Mouse (Mus musculus): Measurements from ENCODE around the gene Hao2.

Gene Hao2

GRCm38 (mm10) chr3:98893057-98893772, at the start of gene Hao2:
Gene Hao2, minus strand, starts transcription at chr3:98893239.
- DNase-seq (ENCODE audit: low spot score), result no peak

GRCm38 (mm10) chr3:98941601-98942000, 48.6 kb upstream of the Hao2 start:
- no peak for DNase-seq (ENCODE audit: low spot score)

- DNase-seq (ENCODE audit: low spot score), result no peak
These were observed 48.1 kb upstream of the Hao2 start for GRCm38 (mm10) chr3:98941066-98941551.

- no peak for DNase-seq (ENCODE audit: low spot score)
These were observed 47.2 kb upstream of the Hao2 start for GRCm38 (mm10) chr3:98940225-98940624.

- DNase-seq (ENCODE audit: low spot score), result no peak
These were observed 43.4 kb upstream of the Hao2 start for GRCm38 (mm10) chr3:98936446-98936845.

DNA sequence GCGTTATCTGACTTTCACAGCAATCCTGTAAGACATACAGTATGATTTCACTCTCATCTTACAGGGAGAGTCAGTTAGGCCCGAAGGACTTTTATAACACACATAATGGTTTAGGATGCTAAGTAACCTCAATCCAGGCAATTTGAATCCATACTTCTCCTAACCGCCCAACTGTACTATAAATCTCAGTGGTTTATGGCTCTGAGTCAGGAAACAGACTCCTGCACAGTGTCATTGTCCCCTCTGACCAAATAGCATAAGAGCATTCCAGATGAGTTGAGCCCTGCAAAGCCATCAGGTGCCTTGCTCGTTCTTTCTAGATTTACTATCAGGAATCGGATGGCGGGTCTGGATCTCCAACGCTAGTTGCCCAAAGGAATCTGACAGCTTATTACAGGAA, 41.6 kb upstream of the Hao2 start:
- no peak for DNase-seq (ENCODE audit: low spot score)

GRCm38 (mm10) chr3:98934041-98934440, 41.0 kb upstream of the Hao2 start:
- no peak for DNase-seq (ENCODE audit: low spot score)

- no peak for DNase-seq (ENCODE audit: low spot score)
These were observed 39.4 kb upstream of the Hao2 start for GRCm38 (mm10) chr3:98932421-98932820.

GRCm38 (mm10) chr3:98931836-98932235, 38.8 kb upstream of the Hao2 start:
- DNase-seq (ENCODE audit: low spot score), result no peak

- no peak for DNase-seq (ENCODE audit: low spot score)
These were observed 27.4 kb upstream of the Hao2 start for GRCm38 (mm10) chr3:98920417-98920816.

GRCm38 (mm10) chr3:98917260-98917659, 24.2 kb upstream of the Hao2 start:
- no peak for DNase-seq (ENCODE audit: low spot score)

GRCm38 (mm10) chr3:98916856-98917255, 23.8 kb upstream of the Hao2 start:
- no peak for DNase-seq (ENCODE audit: low spot score)

GRCm38 (mm10) chr3:98915659-98916058, 22.6 kb upstream of the Hao2 start:
- no peak for DNase-seq (ENCODE audit: low spot score)

- DNase-seq (ENCODE audit: low spot score), result no peak
These were observed 20.6 kb upstream of the Hao2 start for GRCm38 (mm10) chr3:98913591-98913990.

GRCm38 (mm10) chr3:98897606-98898005, 4.6 kb upstream of the Hao2 start:
- DNase-seq (ENCODE audit: low spot score), result no peak

DNA sequence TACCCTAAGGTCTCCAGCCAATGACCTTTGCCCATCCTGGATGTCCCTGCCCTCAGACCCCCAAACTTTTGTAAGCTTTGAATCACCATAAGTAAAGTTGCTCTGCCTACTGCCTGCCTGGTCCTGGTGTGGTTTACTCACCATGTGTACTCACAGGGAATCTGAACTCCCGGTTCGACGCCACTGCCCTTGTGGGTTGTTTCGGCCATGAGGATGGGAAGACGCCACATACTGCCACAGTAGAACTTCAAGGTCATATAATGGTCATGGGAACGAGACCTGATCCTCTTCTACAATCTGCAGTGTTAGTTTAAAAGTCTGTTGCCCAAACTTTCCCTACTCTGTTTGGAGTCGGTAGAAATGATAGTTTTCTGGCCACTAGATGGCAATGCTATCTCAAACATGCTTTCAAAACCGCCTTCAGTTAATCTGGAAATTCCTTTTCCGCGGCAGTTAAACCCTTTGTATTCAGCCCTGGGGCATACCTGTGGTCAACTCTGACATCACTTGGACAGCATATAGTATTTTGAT, 2.1 kb upstream of the Hao2 start:
- DNase-seq (ENCODE audit: low spot score), result no peak

DNA sequence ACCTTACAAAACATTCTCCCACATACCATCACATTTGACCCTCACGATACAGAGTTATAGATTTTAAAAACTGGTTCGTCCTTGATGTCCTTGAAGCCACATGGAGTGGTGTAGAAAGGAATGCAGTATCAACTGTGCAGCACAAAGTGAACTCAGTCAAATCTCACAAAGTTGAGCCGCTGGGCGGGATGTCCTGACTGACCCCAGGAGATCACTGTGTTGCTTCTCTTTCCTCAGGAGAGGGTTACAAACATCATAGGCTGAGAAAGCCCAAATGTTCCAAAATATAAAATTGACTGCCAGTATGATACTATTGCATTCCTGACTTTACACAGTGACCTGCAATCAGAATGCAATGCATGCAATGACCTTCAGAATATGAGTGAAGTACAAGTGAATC, 2.6 kb downstream of the Hao2 start:
- DNase-seq (ENCODE audit: low spot score), result no peak

- no peak for DNase-seq (ENCODE audit: low spot score)
These were observed 4.8 kb downstream of the Hao2 start for GRCm38 (mm10) chr3:98888206-98888605.

DNA sequence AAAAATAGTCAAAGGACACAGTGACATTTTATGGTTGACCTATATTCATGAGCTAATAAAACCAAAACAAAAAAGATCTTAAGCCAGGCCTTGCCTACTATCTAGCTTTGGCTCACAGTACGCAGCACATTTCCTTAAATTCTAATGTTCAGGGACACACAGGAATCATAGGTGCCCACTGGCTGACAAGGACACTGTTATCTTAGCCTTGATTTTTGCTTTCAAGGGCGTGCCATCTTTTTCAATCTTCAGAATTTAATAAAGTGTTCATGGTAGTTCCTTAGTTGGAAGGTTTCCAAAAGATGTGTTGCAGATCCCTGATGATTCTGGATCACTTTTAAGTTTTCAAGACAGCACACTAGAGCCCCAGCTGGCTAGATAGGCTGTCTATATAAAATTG, 12.2 kb downstream of the Hao2 start:
- DNase-seq (ENCODE audit: low spot score), result no peak

GRCm38 (mm10) chr3:98880216-98880615, 12.8 kb downstream of the Hao2 start:
- DNase-seq (ENCODE audit: low spot score), result no peak

GRCm38 (mm10) chr3:98868219-98868618, 24.8 kb downstream of the Hao2 start:
- no peak for DNase-seq (ENCODE audit: low spot score)

DNA sequence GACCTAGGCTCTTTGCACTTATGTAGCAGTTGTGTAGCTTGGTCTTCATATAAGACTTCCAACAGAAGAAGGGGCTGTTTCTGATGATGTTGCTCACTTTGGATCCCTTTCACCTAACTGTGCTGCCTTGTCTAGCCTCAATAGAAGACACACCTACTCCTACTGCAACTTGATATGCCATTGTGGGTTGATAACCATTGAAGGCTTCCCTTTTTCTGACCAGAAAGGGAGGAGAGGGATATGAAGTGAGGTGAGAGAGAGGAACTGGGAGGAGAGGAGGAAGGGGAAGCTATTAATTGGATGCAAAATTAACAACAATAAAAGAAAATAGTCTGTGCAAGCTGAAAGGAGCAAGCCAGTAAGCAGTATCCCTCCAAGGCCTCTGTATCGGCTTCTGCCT, 30.2 kb downstream of the Hao2 start:
- no peak for DNase-seq (ENCODE audit: low spot score)

- DNase-seq (ENCODE audit: low spot score), result no peak
These were observed 33.5 kb downstream of the Hao2 start, which contains the start of gene Hsd3b1 for GRCm38 (mm10) chr3:98859576-98859975. Gene Hsd3b1, minus strand, starts transcription at chr3:98859794.

DNA sequence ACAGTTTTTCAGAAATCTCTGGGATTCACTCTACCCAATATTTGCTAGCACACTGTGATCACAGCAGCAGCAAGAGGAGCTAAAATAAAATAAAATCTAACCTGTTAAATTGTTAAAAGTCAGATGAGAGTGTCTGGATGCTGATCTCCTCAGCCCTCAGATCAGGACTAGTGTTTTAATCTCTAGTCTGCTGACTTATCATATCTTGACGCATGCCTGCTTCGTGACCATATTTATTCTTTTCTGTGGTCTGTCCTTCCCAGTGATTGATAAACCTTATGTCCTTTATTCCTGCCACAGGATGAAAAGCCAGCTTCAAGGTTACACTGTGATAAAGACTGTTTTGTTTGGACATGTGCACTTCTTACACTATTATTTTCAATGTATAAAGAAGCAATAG, 35.0 kb downstream of the Hao2 start:
- DNase-seq (ENCODE audit: low spot score), result no peak
